Mouse (Mus musculus) lung, postnatal 14 days (tissue): ENCODE measurements around the gene Clec2d.
"Not testable (repeated sequence)": the region's sequence is repeated elsewhere in the genome, so short reads cannot be mapped to it uniquely, and the experiment has no call there.

ENCODE experiments used
- DNase-seq: peaks from one replicate; pipeline ENCODE4 v3.0.0; 2021

Clec2d gene

DNA sequence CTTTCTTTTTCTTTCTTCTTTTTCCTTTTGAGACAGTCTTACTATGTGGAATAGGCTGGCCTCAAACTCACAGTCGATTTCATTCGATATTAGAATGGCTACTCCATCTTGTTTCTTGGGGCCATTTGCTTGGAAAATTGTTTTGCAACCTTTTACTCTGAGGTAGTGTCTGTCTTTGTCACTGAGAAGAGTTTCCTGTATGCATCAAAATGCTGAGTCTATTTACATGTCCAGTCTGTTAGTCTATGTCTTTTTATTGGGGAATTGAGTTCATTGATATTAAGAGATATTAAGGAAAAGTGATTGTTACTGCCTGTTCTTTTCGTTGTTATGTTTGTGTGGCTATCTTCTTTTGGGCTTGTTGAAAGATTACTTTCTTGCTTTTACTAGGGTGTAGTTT is 7.4 kb downstream of the Clec2d start:
- not testable (repeated sequence) for DNase-seq

DNA sequence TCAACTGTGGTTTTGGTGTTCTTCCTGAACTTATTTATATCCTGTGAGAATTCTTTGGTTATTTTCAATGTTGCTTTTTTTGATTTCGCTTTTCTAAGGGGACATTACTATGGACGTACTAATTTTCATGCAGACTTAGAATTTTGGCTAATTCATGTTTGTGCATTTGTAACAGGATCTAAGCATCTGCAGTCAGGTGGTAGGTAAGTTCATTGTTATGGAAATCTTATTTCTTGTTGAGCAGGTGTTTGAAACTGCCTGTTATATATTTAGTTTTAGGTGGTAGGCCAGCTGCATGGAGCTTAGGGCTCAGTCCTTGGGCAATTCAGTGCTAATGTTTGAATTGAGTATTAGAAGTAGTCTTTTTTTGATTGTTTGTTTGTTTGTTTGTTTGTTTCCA is 13.0 kb downstream of the Clec2d start:
- DNase-seq: no peak

DNA sequence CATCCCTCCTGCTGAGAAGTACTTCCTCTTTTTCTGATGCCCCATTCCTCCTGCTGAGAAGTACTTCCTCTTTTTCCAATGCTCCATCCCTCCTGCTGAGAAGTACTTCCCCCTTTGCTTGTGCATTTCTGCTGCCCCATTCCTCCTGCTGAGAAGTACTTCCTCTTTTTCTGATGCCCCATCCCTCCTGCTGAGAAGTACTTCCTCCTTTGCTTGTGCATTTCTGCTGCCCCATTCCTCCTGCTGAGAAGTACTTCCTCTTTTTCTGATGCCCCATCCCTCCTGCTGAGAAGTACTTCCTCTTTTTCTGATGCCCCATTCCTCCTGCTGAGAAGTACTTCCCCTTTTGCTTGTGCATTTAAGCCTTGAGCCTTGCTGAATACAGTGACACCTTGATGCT is 19.7 kb downstream of the Clec2d start:
- not testable (repeated sequence) for DNase-seq

DNA sequence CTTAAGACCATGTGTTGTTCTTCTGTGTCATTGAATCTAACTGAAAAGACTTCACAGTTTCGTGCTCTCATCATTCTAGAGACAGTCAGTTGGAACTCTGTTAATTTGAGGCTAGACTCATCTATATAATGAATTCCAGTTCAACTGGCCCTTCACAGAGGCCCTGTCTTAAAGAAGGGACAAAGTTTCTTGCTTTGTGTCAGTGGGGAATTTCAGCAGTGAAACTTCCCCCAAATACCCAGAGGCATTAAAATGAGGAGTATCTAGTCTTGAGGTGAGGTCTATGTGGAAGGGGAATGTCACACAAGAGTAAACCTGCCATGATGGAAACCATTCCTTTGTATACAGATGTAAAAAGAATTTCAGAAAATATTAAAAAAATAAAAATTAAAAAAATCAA is 21.9 kb downstream of the Clec2d start:
- no peak for DNase-seq

GRCm38 (mm10) chr6:129204342-129204741 is 23.9 kb downstream of the Clec2d start:
- no peak for DNase-seq

GRCm38 (mm10) chr6:129204838-129205237 is 24.4 kb downstream of the Clec2d start:
- no peak for DNase-seq

DNA sequence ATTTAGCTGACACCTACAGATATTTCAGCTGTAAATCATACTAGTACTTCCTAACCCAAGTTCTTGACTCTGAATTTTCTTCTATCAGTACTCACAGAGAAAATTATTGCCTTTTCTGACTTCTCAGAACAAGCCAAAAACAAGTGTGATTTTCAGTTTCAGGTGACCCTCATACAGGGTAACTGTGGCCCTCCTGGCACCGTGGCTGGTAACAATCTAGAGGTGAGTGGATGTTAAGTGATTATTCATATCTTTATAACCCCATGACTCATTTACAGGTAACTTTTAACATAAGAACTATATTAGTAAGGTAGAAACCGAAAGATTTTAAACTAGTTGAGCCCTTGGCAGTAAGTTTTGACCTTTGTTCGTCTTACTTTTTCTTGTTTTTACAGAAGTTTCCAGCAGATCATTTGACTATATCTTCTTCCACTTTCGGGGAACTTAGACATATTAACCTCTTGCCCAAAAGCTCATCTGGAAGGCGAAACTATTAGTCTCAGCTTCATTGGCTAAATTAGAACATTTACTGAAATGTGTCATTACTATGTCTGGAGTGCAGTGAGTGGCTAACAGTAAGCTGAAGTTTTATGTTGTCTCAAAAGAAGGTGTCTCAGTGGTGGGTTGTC is 28.6 kb downstream of the Clec2d start:
- no peak for DNase-seq

- no peak for DNase-seq
Measured at GRCm38 (mm10) chr6:129209785-129210446, 29.5 kb downstream of the Clec2d start.

DNA sequence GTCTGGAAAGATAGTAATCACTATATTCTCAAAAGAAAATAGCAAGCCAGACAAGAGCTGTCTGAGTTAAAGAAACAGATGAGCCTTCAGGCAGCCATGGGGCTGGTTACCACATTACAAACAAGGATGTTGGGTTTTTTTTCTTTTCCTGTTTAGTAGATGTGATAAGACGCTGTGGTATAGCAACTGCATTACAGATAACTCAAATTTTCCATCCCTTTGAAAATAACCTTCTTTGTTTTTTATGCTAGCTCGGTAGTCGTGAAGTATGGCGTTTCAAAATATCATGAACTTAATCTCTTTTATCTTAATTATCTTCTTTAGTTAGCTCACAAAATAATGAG is 30.0 kb downstream of the Clec2d start:
- DNase-seq: no peak

DNA sequence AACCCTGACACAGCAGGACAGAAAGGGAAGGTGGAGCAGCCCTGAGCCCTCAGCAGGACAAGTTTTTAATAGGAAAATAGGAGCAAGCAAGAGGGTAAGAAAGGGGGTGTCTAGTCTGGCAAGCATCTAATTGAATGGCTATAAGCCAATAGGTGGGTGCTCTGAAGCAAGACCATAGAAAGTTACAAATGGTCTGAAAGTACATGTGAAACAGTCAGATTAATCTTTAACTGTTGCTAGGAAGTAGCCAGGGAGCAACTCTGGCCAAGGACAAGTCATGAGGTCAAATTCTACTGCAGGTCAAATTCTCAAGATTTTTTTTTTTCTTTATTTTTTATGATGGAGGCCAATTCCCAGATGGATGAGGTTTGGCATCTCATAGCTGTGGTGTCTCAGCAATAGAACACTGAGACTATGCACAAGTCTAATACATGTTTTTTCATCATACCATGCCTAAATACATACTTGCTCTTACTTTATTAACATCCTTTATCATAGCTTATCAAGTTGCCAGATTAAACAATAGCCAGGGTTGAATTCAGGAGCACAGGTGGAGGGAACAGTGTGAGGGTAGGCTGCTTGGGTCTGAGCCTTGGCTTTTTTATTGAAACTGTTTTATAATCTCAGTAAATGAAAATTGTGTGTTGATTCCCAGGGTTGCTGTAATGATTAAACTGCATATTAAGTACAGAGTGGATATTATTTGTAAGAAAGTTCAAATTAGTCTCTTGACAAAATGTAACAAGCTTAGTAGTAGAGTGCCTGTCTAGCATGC is 32.2 kb downstream of the Clec2d start:
- DNase-seq: no peak

DNA sequence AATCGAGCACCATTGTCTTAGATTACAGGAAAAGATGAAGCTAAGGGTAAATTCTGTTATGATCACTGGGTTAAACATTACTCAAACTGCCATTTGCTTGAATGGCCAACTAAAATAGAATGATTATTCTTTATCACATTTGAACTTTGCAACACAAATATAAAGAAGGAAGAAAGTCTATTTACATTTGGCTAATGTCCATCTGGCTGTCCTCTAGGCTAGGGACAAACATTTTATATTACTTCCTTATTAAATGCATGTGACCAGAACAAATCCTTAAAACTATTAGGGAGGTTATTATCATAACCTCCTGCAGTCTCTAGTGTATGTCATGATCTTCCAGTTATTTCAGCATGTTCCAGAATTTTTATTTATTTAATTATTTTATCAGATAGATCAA is 33.1 kb downstream of the Clec2d start:
- no peak for DNase-seq

DNA sequence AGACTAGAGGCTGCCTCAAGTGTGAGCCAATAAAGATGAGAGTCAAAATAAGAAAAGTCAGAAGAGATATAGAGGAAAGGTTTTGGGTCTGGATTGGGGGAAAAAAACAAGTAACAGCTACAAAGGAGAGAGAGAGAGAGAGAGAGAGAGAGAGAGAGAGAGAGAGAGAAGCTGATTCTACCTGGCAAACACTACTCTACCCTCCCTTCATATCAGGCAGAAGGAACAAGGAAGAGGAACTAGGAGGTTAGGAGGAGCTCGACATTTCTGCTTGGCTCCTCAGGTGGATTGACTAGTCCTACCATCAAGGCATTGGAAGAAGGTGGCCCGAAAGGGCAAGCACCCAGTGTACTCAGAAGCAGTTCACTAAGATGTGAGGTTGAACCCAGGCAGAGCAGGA is 33.8 kb downstream of the Clec2d start:
- no peak for DNase-seq

- no peak for DNase-seq
Measured at GRCm38 (mm10) chr6:129215053-129215452, 34.6 kb downstream of the Clec2d start.

DNA sequence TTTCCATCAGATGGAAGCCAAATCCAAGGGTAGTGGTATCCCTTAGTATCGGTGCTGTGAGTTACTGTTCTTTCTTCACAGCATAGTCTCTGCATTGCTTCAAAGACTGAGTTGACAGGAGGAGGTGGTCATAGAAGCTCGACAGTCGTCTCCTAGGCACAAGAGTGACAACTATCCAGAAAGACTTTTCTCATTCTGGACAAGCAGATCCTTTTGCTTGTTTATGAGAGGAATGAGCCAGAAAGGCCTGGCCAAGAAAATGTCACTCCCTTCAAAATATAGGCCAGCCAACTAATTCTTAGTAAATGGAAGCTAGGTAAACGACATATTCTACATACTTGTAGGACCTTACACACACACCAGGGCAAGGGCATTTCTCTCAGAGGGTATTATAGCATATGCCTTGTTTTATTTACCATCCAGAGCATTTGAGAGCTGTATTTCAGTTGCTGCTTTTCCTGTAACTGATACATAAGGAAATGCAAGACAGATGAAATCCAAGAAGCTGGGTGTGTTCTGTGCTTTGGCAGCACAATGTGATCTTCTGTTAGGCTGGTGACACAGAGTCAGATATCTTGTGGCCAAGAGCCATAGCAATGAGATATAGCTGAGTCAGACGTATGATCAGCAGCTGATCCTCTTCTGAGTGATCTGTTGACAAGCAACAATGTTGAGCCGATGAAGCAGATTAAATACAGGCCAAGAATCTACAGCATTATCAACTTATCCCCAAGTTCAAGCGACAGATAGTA is 35.6 kb downstream of the Clec2d start:
- peak; percentile 31 for DNase-seq

- no peak for DNase-seq
Measured at GRCm38 (mm10) chr6:129216721-129217230, 36.4 kb downstream of the Clec2d start.

DNA sequence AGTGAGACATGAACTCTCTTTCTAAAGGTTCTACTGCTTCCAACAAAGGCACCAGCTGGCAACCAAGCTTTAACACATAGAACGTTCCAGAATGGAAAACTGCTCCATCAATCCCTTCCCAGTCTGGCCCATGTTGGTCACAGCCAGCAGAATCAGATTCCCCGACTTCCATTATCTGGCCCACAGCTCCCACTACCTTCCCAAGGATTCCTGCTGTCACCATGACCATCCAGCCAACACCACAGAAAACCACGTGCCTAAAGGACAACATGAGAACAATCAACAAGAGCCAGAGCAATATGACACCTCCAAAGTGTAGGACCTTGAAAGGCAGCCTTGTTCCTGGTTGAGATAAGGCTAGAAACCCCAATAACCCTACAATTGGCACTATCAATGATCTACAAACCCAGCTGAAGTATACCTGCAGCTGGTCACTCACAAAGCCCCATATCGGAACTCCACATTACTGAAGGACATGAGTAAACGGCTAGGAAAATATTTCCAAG is 37.8 kb downstream of the Clec2d start:
- peak; percentile 39 for DNase-seq

DNA sequence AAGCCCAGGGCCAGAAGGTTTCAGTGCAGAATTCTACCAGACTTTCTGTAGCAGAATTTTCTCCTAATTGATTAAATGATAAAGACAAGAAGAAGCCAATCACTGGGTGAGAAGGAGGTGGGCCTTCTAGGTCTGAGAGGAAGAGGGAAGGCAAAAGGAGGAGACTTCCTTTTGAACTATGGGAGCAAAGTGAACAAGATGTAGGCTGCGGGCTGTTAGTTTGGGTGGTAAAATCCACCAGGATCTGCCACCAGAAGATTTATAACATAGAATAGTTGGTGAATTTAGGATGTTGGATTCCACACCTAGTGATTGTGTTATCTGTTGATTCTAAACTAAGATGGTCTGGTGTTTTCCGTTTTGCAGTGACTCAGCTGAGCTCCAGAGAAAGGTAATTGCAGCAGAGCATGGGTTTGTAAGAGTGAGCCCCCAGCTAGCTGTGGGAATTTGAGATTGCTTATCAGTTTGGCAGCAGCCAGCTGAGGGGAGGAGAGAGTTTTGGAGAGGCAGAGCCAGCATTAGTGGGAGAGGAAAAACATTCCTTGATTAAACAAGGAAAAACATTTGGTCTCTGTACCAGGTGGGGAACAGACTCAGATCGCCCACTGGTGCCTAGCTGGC is 39.6 kb downstream of the Clec2d start:
- no peak for DNase-seq

DNA sequence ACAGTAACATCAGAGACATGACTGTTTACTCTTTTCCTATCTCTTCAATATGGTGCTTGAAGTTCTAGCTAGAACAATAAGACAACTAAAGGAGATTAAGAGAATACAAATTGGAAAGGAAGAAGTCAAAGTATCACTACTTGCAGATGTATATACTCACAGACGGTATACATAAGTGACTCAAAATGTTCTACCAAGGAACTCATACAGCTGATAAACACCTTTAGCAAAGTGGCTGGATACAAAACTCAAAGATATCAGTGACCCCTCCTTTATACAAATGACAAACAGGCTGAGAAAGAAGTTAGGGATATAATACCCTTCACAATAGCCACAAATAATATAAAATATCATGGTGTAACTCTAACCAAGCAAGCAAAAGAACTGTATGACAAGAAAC is 40.6 kb downstream of the Clec2d start:
- no peak for DNase-seq

DNA sequence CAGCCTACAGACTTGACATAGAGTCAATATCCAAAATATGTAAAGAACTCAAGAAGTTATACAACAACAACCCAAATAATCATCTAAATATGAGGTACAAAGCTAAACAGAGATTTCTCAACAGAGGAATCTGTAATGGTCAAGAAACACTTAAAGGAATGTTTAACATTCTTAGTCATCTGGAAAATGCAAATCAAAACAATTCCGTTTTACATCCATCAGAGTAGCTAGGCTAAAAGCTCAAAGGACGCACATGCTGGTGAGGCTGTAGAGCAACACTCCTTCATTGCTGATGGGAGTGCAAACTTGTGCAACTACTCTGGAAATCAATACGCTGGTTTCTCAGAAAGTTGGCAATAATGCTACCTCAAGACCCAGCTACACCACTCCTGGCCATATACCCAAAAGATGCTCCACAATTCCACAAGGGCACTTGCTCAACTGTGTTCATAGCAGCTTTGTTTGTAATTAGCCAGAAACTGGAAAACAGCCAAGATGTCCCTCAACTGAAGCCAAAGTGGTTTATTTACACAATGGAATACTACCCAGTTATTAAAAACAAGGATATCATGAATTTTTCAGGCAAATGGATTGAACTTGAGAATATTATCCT is 41.9 kb downstream of the Clec2d start:
- DNase-seq: peak; percentile 46

DNA sequence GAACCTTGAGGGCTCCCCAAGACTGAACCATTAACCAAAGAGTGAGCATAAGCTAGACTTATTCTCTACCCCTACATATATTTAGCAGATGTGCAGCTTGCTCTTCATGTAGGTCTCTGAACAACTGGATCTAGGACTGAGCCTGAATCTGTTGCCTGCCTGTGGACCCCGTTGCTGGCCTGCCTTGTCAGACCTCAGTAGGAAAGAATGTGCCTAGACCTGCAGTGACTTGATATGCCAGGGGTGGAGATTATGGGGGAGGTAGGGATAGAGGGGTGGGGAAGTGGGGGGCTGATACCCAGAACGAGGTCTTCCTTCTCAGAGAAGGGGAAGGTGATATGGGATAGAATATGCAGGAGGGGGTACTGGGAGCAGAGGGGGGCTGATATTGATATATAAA is 43.2 kb downstream of the Clec2d start:
- no peak for DNase-seq

DNA sequence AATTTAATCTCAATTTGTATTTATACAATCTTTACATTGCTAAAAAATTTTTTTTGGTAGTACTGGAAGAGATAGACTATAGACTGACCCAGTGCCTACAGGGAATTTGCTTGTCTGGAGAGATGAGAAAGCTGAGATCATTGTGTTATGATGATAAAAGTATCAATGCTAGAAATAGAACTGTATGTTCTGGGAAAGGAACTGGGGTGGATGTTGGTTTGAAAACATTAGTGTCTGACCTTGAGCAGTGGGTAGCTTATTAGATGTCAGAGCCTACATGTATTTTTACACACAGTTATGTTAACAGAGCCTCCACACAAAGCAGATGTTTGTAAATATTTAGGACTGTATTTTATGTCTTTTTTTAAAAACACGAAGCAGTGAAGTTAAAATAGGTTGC is 43.7 kb downstream of the Clec2d start:
- no peak for DNase-seq

DNA sequence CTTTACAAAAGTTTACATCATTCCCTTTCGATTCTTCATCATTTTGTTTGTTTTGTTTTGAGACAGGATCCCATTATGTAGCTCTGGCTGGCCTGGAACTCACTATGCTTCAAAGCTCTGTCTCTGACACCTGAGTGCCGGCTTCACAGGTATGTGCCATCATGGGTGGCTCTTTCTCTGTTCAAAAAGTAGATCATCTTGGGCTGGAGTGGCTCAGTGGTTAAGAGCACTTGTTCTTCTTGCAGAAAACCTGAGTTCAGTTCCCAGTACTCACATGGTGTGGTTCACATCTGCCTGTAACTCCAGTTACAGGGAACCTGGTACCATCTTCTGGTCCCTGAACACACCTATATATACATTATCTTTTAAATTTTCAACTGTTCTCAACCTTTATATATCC is 44.7 kb downstream of the Clec2d start:
- no peak for DNase-seq
